Mouse (Mus musculus): ENCODE measurements around the gene Grb2.
A peak's percentile ranks its signal among the peaks of the same experiment; 100 is the strongest.
"Not testable (repeated sequence)": the region's sequence is repeated elsewhere in the genome, so short reads cannot be mapped to it uniquely, and the experiment has no call there.

Grb2 gene

DNA sequence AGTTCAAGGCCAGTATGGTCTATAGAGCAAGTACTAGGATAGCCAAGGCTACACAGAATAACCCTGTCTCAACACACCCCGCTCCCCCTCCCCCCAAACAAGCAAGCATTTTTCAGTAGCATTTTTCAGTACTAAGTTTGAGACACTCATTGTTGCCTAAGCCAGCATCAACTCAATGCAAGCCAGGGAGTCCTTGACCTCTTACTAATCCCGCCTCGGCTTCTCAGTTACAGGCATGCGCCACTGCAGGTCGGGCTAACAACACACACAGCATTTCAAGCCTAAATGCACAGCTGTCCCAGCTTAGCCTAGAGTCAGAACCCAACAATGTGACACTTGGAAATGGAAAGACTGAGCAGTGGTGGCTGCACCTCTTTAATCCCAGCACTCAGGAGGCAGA lies 25.1 kb downstream of the Grb2 start:
- no peak for DNase-seq

DNA sequence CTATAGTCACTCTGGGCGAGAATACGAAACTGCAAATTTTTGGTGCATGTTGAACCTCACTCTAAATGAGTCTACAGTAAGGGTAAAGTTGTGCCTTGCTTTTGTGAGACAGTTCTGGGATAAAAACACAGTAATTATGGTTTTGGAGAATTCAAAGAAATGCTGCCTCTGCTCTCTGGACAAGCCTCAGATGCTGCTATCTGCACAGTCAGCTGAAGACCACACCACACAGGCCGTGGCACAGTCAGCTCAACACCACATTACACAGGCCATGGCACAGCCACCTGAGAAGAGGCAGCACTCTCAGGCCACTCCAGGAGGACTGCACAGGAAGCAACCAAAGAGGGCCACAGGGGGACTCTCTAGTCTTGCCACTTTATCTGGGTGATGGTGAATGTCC lies 26.0 kb downstream of the Grb2 start:
- DNase-seq: no peak

DNA sequence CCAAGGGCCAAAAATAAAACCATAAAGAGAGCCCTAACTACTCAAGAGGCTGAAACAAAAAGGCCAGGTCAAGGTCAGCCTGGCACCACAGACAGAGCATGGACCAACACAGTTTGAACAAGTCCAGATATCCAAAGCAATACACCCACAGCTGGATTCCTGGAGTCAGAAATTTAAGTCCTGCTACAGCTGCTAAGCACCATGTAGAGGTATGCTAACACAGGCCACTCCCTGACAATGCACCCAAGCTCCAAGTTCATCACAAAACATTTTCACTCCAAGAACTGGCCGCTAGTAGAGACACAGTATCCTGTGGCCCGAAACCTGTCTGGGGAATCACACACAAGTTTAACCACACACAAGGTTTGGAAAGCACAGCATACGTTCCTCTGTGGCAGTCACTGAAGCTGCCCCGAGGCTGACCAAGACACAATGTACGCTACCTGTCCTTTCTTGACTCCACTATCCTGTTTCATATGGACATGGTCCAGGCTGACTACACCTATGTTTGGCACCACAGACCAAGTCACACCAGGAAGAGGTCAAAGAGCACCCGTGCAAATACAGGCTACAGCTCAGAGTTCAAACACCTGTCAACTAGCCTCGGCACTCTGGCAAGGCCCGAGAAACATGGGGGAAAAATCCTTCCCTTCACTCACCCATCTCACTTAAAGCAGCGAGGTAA lies 28.7 kb downstream of the Grb2 start:
- no peak for DNase-seq

DNA sequence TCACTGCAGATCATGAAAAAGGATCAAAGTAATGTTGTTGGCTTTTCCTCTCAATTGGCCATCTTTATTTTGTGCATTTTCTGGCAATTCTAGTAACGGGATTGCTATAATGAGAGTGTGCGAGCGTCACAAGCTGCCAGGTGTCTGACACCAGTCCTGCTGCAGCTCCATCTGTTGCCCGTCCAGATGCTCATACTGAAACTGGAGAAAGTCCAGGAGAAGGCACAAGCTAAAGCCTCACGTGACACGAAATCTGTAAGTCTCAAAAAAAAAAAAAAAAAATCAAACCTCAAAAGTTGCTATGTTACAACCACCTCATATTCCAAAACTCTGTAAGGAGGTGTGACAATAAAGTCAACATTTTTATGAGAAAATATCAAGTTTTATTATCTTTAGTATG lies 29.5 kb downstream of the Grb2 start:
- DNase-seq: no peak

DNA sequence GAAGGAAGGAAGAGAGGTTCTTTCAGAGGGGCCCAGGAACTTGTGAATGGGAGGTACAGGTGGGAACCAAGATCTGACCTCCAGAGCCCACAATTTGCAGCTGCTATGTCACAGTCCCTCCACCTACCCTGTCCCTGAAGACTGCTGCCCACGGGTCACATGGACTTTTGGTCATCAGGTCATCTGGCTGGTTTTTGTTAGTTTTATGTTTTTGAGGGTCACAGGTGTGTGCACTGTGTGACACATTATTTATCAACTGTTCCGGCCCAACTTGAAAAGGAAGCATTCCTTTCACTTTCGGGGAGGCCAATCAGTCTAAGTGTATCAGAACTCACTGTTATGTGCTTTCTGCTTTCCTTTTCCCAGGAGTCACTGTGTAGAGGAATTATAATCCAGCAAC lies 30.9 kb downstream of the Grb2 start:
- DNase-seq: no peak

DNA sequence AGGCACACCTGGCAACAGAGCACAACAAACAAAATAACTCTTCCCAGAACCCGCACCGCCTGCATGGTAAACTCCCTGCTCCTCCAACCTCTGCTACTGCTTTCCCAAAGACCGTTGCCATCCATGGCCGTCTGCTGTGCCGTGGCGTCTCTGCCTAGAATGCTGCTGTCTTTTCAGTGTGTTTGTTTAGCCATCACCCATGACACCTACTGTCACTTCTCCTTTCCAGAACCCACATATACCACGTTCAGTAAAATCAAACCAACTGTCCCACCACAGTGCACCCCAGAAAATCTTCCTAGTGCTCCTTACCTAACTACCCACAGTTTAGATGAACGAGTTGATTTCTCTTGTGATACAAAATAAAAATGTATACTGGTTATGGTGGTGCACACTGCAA lies 31.7 kb downstream of the Grb2 start:
- DNase-seq: no peak

DNA sequence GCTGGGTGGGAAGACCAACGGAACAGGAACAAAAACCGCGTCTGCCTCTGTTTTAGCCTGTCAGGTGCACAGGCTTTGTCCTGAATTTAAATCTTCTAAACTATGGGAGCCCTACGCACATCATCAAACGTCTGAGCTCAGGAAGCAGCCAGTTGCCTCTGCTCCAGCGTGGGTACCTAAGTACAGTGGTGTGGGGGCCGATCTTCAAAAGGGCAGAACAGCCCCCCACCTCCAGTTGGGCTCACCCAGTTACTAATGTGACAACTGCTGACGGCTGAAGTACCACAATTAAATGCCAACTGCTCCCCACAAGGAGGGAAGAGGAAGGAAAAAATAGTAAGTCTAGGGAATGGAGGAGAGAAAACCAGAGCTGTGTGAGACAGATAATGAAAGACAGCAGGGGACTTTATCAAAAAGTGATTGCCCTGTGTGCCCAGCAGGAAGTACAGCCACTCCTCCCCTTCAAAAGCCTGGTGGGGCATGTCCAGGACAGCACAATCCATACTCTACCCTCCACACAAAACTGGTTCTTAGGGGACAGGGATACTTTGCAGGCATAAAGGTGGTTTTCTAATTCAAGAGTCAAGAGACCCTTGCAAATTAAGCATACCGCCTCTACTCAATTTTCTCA lies 34.0 kb downstream of the Grb2 start:
- peak; percentile 16 for DNase-seq

DNA sequence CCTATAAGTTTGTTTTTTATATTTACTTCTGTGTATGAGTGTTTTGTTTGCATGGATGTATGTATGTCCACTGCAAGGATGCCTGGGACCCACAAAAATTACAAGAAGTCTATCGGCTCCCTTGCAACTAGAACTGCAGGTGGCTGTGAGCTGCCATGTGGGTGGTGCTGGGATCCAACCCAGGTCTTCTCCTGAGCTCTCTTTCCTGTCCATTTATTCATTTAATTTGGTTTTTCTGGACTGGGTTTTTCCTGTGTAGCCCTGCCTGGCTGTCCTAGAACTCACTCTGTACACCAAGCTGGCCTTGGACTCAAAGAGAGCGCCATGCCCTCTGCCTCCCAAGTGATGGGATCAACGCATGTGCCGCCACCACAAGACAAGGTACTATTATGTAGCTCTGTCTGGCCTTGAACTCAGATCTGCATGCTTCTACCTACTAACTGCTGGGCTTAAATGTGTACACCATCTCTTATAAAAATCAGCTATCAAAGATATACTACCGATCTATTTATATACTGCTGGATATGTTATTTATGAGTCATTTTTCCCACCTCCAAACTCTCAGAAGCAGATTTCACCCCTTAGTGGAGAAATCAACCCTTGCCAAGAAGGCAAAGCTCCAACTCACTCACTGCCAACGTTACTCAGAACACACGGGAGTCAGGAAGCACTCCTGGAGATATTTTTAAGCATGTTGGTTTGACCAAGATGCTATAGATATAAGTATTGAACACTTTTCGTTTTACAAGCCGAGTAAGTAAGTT lies 34.7 kb downstream of the Grb2 start:
- no peak for DNase-seq

DNA sequence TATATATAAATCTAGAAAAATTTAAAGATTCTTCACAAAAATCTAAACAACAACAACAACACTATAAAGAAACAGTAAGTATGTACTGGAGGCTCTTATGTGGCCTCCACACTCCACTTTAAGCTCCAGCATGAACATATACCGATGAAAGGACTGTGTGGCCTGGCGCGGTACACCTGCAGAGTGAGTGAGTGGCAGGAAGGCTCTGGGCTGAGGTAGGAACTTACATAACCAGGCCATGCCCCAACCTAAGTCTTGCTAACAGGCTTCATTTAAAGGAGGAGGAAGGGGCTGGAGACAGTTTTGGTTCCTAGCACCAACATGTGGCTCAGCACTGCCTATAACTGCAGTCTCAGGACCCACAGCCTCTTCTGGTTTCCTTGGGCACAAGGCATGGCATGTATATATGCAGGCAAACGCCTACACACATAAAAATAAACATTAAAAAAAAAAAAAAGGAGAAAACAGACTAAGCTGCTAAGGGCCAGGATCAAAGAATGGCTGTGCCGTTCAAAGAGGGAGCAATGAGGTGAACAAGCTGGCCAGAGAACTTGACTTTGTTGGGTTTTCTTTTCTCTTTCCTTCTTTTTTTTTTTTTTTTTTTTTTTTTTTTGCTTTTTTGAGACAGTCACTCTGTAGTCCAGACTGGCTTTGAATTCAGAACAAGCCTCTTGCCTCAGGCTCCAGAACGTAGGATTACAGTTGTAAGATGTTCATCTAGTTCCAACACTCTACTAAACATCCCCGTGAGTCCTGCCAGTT lies 36.0 kb downstream of the Grb2 start:
- peak; percentile 62 for DNase-seq

DNA sequence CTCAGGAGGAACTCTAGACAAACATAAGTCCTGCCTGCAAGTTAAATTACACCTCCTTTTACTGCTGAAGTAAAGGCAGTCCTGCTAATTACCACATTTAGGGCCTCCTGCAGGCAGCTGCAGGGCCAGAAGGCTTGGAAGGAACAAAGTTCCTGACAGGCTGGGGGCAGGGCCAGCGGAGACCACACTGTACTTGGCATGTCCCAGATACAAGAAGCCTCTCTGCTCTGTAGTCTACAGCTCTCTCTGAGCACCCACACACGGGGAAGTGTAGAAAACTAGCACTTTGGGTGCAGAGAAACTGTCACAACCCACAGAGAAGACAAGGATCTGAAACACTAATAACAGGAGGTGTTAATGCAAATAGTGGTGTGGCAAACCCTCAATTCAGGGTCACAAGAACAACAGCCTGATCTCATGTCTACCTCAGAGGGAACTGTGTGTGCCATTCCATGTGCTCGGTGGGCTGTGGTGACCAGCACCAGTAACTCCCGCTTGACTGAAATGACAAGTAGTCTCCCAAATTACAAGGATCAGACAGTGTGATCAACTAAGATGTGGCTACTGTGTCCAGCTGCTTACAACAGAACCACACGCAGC lies 37.8 kb downstream of the Grb2 start:
- peak; percentile 67 for DNase-seq

DNA sequence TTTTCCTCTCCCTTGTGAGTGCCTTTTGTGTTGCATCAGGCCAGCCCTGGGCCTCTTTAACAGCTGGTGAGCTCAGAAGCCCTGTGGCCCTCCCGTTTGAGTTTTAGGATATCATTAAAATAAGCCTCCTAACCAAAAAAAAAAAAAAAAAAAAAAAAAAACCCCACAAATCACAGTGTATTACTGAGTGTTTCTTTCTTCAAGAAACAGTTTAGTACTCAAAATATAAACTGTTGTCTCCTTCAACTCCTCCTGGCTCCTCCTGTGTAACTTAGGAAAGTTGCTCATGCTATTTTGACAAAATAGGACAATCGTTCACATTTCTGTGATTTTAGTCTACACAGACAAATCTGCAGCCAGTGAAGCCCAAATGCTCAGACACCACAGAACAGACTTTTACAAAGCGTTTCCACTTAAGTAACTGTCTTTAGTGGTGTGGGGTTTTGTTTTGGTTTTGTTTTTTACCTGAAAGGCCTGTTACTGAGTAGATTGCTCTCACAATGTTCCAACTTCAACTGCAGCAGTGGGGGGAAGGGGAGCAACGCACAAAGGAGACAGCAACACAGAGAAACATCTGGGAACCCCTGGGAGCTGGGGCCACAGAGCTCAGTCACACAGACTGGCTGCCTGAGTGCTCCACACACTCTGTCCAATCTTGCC lies 44.6 kb downstream of the Grb2 start:
- DNase-seq: no peak

DNA sequence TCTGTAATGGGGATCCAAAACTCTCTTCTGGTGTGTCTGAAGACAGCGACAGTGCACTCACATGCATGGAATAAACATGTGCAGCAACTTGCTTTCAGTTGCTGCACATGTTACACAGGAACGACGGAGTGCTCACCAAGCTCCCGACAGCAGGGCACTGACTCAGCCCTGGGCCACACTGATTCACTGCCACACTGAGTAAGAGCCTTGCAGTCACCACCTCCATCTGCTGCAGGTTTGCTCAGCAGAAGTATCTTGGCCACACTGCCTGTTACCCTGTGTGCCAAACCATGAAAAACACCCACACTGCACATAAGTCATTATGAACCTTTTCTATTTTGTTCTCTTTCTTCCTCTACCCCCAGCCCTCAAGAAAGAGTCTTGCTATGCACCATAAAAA lies 48.0 kb downstream of the Grb2 start:
- no peak for DNase-seq

DNA sequence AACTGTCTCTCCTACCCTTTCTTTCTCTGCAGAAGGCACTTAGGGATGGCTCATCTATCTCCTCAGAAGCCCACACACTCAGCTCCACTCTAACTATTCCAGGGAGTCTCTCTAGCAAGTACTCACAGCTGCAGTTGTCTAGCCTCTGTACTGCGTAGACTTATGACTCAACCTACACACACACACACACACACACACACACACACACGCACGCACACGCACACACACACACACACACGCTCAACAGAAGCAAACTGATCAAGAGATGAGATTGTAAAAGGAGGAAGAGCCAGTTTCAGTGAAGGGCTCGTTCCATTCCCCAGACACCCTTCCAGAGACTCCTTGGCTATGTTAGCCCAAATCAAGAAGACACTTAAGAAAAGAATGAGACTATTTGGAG lies 49.9 kb downstream of the Grb2 start:
- no peak for DNase-seq

DNA sequence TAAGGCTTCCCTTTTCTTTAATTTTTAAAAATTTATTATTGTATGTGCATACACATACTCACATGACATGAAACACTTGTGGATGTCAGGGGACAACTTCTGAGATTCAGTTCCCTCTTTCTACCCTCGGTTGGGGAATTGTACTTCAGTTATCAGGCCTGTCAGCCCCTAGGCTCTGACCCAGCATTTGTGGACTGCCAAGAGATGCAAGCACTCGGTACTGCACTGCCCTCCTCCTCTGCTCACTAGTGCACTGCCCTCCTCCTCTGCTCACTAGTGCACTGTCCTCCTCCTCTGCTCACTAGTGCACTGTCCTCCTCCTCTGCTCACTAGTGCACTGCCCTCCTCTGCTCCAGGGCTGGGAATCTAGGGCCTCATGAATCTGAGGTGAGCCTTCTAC lies 54.3 kb downstream of the Grb2 start:
- no peak for DNase-seq

DNA sequence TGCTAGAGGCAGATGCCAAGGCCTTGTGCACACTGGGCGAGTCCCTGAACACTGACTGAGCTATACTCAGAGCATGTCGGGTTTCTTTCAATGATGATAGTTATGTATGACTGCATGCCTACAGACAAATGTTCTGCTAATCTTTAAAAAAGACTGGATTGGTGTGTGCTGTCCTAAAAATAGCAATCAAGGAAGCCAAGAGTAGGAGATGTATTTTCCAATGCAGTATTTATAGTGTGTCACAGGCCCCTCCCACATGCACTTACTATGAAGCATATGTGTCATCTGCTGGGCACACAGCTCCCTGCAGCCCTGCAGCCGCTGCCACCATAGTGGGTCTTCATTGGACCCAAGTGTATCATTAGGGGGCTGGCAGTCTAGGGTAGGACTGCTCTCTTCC lies 55.2 kb downstream of the Grb2 start:
- no peak for DNase-seq

DNA sequence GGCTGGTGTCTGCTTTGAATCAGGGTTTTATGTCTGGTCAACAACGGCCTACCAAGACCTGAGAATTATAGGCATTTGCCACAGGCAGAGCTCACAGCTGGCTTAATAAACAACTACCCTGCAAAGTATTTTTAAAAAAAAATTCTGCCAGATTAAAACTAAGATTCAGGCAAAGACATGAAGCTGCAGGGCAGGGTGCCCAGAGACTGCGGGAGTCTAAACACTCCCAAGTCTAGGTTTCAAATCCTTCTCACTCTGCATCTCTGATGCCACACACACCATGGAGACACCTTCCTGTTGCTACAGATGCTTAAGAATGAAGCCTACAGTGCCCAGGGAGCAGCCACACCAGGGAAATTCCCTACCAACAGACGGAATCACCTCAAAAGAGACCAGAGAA lies 56.7 kb downstream of the Grb2 start:
- no peak for DNase-seq

DNA sequence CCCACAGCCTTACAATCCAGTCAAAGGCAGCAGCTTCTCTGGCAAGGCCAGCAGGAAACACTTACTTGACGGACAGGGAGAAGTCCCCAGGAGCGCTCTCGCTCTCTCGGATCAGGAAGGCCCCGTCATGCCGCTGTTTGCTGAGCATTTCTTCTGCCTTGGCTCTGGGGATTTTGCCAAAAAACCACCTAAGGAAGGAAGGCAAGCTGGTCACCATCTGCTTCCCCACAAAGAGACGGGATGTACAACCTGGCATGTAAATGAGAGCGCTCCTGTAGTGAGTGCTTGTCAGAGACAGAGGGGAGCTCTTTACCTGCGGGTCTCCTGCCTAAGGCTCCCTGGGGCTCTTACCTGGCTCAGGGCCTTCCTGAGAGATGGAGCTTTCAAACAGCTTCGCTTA lies 58.7 kb downstream of the Grb2 start:
- no peak for DNase-seq

DNA sequence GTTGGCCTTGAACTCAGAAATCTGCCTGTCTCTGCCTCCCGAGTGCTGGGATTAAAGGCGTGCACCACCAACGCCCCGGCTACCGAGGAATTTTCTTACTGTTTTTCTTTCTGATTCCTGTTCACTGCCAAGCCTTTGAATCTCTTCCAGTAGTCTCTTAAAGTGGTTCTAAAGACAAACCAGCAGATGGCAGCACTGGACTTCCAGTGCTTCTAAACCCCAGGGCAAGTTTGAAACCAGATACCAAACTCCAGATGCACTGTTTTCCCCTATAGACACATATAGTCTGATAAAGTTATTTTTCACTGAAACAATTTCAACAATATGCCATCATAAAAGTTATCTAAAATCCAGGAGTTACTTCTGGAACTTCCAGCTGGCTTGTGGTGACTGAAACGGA lies 60.9 kb downstream of the Grb2 start:
- DNase-seq: peak; percentile 72

DNA sequence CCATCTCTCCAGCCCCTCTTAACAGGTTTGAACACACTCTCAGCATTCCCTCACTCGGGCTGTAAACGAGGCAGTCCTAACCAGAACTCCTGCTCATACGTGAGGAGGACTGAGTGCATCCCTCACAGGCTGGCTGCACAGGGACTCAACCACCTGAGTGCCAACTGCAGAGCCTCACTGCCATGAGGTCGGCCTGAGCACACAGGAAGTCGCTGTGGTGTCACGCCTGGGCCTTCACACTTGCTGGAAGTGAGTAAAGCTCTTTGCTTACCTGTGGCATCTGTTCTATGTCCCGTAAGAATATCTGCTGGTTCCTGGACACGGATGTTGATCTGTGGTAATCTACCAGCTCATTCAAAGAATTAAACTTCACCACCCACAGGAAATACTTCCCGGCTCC lies 62.0 kb downstream of the Grb2 start:
- peak; percentile 44 for DNase-seq

DNA sequence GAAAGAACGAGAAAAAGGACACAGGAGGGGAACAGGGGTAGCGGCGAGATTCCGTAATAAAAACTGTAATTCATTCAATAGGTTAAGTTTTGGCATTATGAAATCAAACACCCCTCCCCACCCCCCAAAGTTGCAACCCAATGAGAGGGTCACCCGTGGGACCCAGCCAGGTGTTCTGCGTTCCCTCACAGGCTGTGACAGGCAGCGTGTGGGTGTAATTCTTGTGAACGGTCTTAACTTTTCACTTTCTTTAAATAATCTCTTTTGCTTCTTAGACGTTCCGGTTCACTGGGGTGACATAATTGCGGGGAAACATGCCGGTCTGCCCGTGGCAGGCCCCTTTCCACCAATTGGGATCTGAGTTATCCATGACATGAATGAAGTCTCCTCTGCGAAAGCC lies 62.9 kb downstream of the Grb2 start:
- DNase-seq: not testable (repeated sequence)

DNA sequence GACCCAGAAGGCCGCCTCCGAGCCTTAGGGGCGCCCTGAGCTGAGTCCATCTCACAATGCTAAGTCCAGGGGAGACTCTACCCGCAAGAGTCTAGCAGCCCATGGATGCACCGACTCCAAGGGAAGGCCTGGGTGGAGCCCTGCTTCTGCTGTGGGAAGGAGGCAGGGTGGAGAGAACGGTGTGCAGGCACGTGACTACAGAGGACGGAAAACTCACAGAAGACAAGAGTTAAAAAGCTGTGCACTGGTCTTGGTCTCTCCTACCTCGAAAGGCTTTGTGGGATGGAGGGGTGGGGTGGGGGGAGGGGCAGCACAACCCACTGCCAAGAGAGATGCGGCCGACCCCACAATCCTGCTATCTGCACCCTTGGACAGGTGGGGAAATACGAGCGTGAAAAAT lies 64.1 kb downstream of the Grb2 start:
- DNase-seq: no peak

DNA sequence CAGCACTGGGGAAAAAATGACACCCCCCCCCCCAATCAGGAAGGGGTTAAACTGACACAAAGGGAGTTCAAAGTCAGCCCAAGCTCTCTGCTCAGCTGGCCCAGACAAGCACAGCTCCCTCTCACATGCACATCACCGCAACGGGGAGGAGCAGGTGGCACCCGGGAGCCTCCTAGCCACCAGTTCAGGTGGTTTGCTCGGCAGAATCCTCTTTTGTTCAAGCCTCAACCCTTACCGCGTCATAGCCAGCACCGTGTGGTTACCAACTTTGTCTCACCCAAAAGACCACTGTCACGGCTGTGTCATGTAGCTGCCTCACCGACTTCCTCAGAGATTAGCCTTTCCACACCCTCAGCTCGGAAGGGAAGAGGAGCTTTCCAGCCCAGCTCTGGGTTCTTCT lies 65.1 kb downstream of the Grb2 start:
- peak; percentile 86 for DNase-seq

DNA sequence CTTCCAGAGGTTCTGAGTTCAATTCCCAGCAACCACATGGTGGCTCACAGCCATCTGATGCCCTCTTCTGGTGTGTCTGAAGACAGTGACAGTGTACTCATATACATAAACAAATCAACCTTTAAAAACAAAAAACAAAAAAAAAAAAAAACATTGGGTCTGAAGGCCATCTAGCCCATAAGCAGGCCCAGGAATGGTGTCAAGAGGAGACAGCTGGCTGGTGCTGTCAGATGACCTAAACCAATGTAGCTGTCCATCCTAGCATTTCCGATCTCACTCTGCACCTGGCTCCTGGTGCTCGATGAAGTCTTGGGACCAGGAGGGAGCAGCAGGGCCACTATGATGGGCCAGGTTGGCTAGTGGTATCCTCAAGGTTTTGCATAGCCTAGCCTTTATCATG lies 65.7 kb downstream of the Grb2 start:
- DNase-seq: no peak
